Mouse (Mus musculus): ENCODE data around the gene Gm29797. TPM values are rescaled to one million over a fixed set of nuclear protein-coding genes. Genes with fewer than 3 reads are reported as not detected.
A peak's percentile ranks its signal among the peaks of the same experiment; 100 is the strongest.

Gm29797 gene
- polyA plus RNA-seq, 1 experiment = not detected

DNA sequence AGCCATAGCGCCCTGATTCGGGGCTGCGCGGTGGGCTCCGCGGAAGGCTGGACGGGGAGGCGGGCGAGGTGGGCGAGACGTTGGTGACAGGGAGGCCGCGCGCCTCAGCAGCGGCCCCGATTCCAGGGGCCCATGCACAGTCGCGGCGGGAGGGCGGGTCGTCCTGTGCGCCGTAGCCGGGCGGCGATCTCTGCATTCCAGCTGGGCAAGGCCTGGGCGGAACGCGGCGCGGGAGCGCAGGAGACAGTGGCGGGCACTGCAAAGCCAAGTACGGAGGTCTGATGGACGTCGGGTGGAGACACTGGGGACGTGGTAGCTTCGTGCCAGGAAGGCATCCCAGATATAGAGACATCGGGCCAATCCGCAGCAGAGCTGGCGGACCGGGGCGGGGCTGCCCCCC lies 14.5 kb downstream of the Gm29797 start, which contains the start of gene Sox18:
TSS of gene Sox18 (minus strand) at position 315 of the 400 bp plus-strand sequence.
- Histone ChIP-seq H3K4me3 (ENCODE audit: insufficient read depth, low read length) (peak within 1 kb of the TSS; percentile 31), H3K4me1 (ENCODE audit: control insufficient read depth, insufficient read depth, low read length) (no peaks in the 10 kb centered on the region), H3K27ac (ENCODE audit: insufficient read depth, low read length) (no peak within 1 kb of the TSS)
- TF ChIP-seq CTCF (IDR thresholded peaks at IDR 0.05; ENCODE audit: borderline replicate concordance, insufficient read depth, low read length) = no peak

DNA sequence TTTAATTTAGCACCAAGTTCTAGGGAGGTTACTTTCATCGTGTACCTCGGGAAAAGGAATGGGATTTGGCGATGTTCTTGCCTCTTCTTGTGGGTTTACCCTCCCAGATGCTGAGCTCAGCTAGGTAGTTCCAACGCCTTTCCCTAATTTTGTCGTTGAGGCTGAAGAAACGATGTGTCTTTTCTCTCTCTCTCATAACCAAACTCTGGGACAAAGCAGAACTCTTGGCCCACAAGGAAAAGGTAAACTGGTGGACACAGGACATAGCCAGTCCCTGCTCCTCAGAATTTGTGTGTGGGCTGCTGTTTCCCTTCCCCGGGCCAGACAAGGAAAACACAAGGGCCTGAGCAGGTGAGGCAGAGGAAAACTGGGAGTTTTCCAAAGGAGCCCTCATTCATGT lies 15.2 kb downstream of the Gm29797 start:
- Histone ChIP-seq H3K4me3 (ENCODE audit: insufficient read depth, low read length) (no peak overlapping the region), H3K27ac (ENCODE audit: insufficient read depth, low read length) (no peak overlapping the region), H3K4me1 (ENCODE audit: control insufficient read depth, insufficient read depth, low read length) (no peaks in the 10 kb centered on the region)
- TF ChIP-seq CTCF (IDR thresholded peaks at IDR 0.05; ENCODE audit: borderline replicate concordance, insufficient read depth, low read length) = no peak
- TF ChIP-seq POLR2A (IDR thresholded peaks at IDR 0.05; ENCODE audit: low read depth, low read length) = no peak

DNA sequence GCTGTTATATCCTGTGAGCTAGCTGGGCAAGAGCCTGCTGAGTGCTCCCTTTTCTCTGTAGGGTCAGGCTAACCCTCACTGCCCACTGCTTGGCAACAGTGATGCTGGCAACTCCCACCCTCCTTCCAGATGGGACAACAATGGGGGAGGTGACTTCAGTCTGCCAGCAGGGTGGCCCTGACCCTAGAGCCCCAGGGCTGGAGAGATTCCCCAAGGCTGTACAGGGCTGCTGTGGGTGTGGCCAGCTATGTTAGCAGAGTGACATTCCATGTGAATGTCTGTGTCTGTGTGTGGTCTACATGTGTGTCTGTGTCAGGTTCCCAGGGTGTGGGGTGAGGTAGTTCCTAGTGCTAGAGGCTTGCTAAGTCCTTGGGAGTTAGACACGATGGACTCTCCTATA lies 16.7 kb downstream of the Gm29797 start:
- Histone ChIP-seq H3K4me3 (ENCODE audit: insufficient read depth, low read length) (no peak overlapping the region), H3K27ac (ENCODE audit: insufficient read depth, low read length) (no peak overlapping the region), H3K4me1 (ENCODE audit: control insufficient read depth, insufficient read depth, low read length) (no peaks in the 10 kb centered on the region)
- no peak for TF ChIP-seq POLR2A (IDR thresholded peaks at IDR 0.05; ENCODE audit: low read depth, low read length)
- no peak for TF ChIP-seq CTCF (IDR thresholded peaks at IDR 0.05; ENCODE audit: borderline replicate concordance, insufficient read depth, low read length)

DNA sequence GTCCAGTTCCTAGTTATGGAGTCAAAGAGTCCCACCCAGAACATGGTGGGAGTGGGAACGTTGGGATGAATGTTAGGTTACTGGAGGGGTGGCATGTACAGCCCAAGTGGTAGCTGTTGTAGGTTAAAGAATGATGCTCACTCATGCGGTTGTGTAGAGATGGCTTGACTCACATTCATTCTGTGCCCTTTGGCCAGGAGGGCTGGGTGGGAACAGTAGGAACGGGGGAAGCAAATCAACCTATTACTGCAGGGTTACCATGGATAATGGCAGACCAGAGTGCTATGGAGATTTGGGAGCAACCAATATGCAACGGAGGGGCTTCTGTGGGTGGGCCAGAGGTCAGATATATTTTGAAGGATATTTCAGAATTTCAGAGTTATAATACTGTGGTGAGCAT lies 18.1 kb downstream of the Gm29797 start:
- H3K4me1 ChIP-seq (ENCODE audit: control insufficient read depth, insufficient read depth, low read length) = no peaks in the 10 kb centered on the region
- no peak overlapping the region for H3K4me3 ChIP-seq (ENCODE audit: insufficient read depth, low read length)
- no peak for TF ChIP-seq CTCF (IDR thresholded peaks at IDR 0.05; ENCODE audit: borderline replicate concordance, insufficient read depth, low read length)
- no peak for TF ChIP-seq POLR2A (IDR thresholded peaks at IDR 0.05; ENCODE audit: low read depth, low read length)
- no peak overlapping the region for H3K27ac ChIP-seq (ENCODE audit: insufficient read depth, low read length)

DNA sequence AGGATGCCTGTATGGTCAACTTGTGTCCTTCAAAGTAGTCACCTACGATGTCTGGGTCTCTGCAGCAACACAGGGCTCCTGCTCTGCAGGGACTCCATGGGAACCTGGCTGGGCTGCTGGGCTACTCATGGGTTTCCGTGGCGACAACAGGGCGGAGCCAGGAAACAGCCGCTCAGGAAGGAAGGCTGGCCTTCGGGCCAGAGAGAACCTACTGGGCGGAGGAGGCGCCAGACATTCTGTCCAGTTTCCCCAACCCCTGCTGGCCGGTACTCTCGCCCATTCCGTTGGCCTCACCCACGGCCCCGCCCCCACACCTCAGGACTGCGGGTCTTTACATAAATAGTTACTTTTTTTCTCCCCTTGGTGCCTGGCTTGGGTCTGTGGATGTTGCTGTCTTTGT lies 18.6 kb downstream of the Gm29797 start:
- no peak for TF ChIP-seq CTCF (IDR thresholded peaks at IDR 0.05; ENCODE audit: borderline replicate concordance, insufficient read depth, low read length)
- TF ChIP-seq POLR2A (IDR thresholded peaks at IDR 0.05; ENCODE audit: low read depth, low read length) = no peak
- H3K4me3 ChIP-seq (ENCODE audit: insufficient read depth, low read length) = no peak overlapping the region
- H3K27ac ChIP-seq (ENCODE audit: insufficient read depth, low read length) = no peak overlapping the region
- no peaks in the 10 kb centered on the region for H3K4me1 ChIP-seq (ENCODE audit: control insufficient read depth, insufficient read depth, low read length)

DNA sequence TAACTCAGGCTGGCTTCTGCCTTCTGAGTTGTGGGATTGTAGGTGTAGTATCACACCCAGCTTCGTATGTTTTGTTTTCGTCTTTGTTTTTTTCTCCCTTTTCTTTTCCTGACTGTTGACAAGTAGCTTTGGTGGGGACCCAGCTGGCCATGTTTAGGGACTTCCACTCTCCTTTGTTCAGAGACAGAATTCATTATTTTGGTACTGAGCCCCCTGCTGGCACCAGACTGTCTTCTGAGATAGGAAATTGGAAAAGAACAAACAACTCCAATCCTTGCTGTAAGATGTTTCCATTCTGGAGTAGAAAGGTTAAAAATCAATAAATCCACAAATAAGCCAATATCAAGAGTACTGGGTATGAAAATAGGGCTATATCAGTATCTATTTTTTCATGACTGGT lies 19.6 kb downstream of the Gm29797 start:
- Histone ChIP-seq H3K4me1 (ENCODE audit: control insufficient read depth, insufficient read depth, low read length) (no peaks in the 10 kb centered on the region), H3K27ac (ENCODE audit: insufficient read depth, low read length) (no peak overlapping the region), H3K4me3 (ENCODE audit: insufficient read depth, low read length) (no peak overlapping the region)
- no peak for TF ChIP-seq POLR2A (IDR thresholded peaks at IDR 0.05; ENCODE audit: low read depth, low read length)
- TF ChIP-seq CTCF (IDR thresholded peaks at IDR 0.05; ENCODE audit: borderline replicate concordance, insufficient read depth, low read length) = no peak

DNA sequence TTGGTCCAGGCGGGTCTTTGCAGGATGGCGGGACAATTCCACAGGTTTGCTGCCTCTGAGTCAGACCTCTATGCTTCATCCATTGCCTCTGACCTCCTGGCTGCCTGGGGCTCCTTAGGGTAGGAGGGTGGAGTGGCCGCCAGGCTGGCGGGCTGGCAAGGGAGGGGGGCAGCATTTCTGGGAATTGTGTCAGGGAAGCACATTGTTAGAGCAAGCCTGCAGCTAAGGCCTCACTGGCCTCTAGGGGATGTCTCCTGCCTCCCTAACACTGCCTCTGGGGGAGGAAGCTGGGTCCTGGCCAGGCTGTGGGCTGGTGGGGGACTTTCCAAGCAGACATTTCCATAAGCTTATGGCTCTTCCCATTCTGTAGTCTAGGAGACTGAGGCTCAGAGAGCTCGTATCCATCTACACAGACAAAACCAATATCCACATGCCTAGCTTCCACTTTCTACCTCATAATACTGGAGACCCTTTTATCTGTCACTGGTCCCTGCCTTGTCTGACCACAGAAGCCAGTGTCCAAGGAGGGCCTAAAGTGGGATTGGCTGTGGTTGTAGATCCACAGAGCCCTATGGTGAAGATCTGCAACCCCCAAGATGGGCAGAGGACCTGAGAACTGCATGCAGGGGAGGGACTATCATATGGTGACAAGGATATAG lies 20.4 kb downstream of the Gm29797 start:
- no peaks in the 10 kb centered on the region for H3K4me1 ChIP-seq (ENCODE audit: control insufficient read depth, insufficient read depth, low read length)
- no peak overlapping the region for H3K27ac ChIP-seq (ENCODE audit: insufficient read depth, low read length)
- no peak overlapping the region for H3K4me3 ChIP-seq (ENCODE audit: insufficient read depth, low read length)
- no peak for TF ChIP-seq CTCF (IDR thresholded peaks at IDR 0.05; ENCODE audit: borderline replicate concordance, insufficient read depth, low read length)
- TF ChIP-seq POLR2A (IDR thresholded peaks at IDR 0.05; ENCODE audit: low read depth, low read length) = no peak

DNA sequence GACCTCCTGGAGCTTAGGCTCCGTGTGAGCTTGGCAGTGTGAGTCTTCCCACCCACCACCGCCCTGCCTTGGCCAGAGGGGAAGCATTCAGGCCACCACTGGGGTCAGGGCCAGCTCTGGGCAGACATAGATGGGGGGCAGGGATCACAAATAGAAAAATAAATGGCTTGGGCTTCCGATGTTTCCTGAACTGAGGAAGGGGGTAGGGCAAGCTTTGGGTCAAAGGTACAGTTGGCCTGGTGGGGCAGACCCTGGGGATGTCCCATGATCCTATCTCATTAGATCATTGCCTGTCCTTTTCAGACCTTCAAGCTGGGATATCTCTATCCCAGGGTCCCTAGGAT lies 20.9 kb downstream of the Gm29797 start:
- TF ChIP-seq POLR2A (IDR thresholded peaks at IDR 0.05; ENCODE audit: low read depth, low read length) (no peak), CTCF (IDR thresholded peaks at IDR 0.05; ENCODE audit: borderline replicate concordance, insufficient read depth, low read length) (no peak)
- no peaks in the 10 kb centered on the region for H3K4me1 ChIP-seq (ENCODE audit: control insufficient read depth, insufficient read depth, low read length)
- H3K4me3 ChIP-seq (ENCODE audit: insufficient read depth, low read length) = no peak overlapping the region
- no peak overlapping the region for H3K27ac ChIP-seq (ENCODE audit: insufficient read depth, low read length)

DNA sequence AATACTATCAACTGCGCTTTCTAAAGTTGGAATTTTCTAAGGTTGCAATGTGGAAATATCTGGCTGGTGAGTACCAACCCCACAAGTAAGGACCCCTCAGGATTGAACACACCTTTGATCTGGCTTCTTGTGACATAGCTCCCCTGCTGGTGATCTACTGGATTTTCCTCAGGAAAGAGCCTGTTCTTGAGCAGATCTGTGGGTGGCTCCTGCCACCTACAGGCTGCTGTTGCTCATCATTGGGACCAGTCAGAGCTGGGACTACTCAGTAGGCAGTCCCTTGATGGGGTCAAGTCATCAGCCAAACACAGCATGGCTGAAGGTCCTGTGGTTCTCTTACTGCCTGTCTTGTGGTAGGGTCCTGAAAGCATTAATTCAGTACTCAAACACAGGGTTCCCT lies 21.9 kb downstream of the Gm29797 start:
- peak; percentile 74 for TF ChIP-seq CTCF (IDR thresholded peaks at IDR 0.05; ENCODE audit: borderline replicate concordance, insufficient read depth, low read length)
- no peak for TF ChIP-seq POLR2A (IDR thresholded peaks at IDR 0.05; ENCODE audit: low read depth, low read length)
- no peak overlapping the region for H3K27ac ChIP-seq (ENCODE audit: insufficient read depth, low read length)
- no peaks in the 10 kb centered on the region for H3K4me1 ChIP-seq (ENCODE audit: control insufficient read depth, insufficient read depth, low read length)

DNA sequence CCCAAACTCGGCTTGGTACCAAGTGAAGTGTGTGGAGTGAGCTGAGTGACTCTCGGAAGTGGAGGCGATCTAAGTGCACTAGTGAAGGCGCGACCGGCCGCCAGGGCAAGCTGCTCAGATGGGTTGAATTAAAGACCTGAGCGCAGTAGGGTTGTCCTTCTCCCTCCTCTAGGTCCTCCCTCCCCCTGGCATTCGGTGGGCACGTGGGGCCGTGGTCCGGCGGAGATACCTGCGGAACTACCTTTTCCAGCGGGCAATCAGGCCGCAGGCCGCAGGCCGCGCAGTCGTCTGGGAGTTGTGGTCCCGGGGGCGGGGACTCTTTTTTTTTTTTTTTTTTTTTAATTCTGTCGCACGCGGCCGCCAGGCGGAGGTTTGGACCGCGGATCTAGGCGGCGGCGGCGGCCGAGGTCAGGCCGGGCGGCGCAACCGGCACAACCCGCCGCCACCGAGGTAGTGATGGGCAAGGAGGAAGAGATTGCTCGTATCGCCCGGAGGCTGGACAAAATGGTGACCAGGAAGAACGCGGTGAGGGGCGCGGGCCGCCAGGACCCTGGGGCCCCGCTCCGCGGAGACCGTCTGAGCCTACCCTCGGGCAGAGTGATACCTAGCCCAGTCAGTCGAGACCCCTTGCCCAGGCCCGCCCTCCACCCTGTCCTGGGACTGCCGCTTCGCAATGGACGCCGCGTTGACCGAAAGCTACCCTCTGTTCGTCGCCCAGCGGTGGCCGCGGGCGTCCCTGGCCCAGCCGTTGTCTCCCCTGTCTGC lies 23.3 kb downstream of the Gm29797 start, which contains the start of gene Tcea2:
TSS of gene Tcea2 (plus strand) at position 360 of the 765 bp plus-strand sequence.
- Histone ChIP-seq H3K4me1 (ENCODE audit: control insufficient read depth, insufficient read depth, low read length) (no peaks in the 10 kb centered on the region), H3K4me3 (ENCODE audit: insufficient read depth, low read length) (peak within 1 kb of the TSS; percentile 54), H3K27ac (ENCODE audit: insufficient read depth, low read length) (no peak within 1 kb of the TSS)
- TF ChIP-seq POLR2A (IDR thresholded peaks at IDR 0.05; ENCODE audit: low read depth, low read length) = peak; percentile 52
- TF ChIP-seq CTCF (IDR thresholded peaks at IDR 0.05; ENCODE audit: borderline replicate concordance, insufficient read depth, low read length) = no peak

More for the DNA sequence above, 21.9 kb downstream of the Gm29797 start:
- no peak overlapping the region for H3K4me3 ChIP-seq (ENCODE audit: insufficient read depth, low read length)
